Comparison of ENCODE assay signal across 30 mouse cellular contexts in genomic region chr2:65267834-65268233, GRCm38 (mm10). TPM values are rescaled to one million over a fixed set of nuclear protein-coding genes. Genes with fewer than 3 reads are reported as not detected.
DNase-seq lines count a peak whose midpoint lies in the region; ATAC-seq and TF ChIP-seq lines count a peak whose summit lies in the region.
"Had no signal": no experiment of that assay in that cellular context is flagged by ENCODE, and none has a peak within 500 bp of the region (broad histone marks: within the 10 kb centered on the region; RNA-seq: fewer than 3 reads in every experiment).

No protein-coding gene starts in this region.

- H3K9ac ChIP-seq in embryonic facial prominence, embryonic 15.5 days: no peak overlapping the region
- no peak overlapping the region for H3K9ac ChIP-seq in forebrain, embryonic 16.5 days (replicated peaks; ENCODE audit: low read depth, low read length)
- H3K9ac ChIP-seq in hindbrain, embryonic 14.5 days: no peak overlapping the region
- H3K9ac ChIP-seq: hindbrain, embryonic 12.5 days; liver, embryonic 12.5 days; liver, postnatal 0 days; midbrain, embryonic 12.5 days; neural tube, embryonic 12.5 days; stomach, embryonic 15.5 days had no signal

- H3K9me3 ChIP-seq in embryonic facial prominence, embryonic 15.5 days (replicated peaks): no peaks in the 10 kb centered on the region
- no peaks in the 10 kb centered on the region for H3K9me3 ChIP-seq in forebrain, embryonic 16.5 days (ENCODE audit: control insufficient read depth, low read length)
- no peaks in the 10 kb centered on the region for H3K9me3 ChIP-seq in hindbrain, embryonic 14.5 days (ENCODE audit: control insufficient read depth, low read length)
- H3K9me3 ChIP-seq: hindbrain, embryonic 12.5 days; liver, embryonic 12.5 days; megakaryocyte, embryonic 14.5 days; midbrain, embryonic 12.5 days; neural tube, embryonic 12.5 days; stomach, embryonic 15.5 days had no signal

- no peak for TF ChIP-seq CTCF in layer of hippocampus, adult 2 months (conservative IDR thresholded peaks at IDR 0.05)

- 35% methylated on average over 4 of the region's 4 CpGs for WGBS in embryonic facial prominence, embryonic 15.5 days
- WGBS in forebrain, embryonic 16.5 days: 10% methylated on average over 4 of the region's 4 CpGs
- 74% methylated on average over 4 of the region's 4 CpGs for WGBS in hindbrain, embryonic 14.5 days

- no peak overlapping the region for H3K4me3 ChIP-seq in layer of hippocampus, adult 2 months
- H3K4me3 ChIP-seq in embryonic facial prominence, embryonic 15.5 days (replicated peaks): no peak overlapping the region
- no peak overlapping the region for H3K4me3 ChIP-seq in forebrain, embryonic 16.5 days (replicated peaks; ENCODE audit: low read length)
- no peak overlapping the region for H3K4me3 ChIP-seq in hindbrain, embryonic 14.5 days (replicated peaks; ENCODE audit: low read length)
- H3K4me3 ChIP-seq: hindbrain, embryonic 12.5 days; left cerebral cortex, adult 2 months; liver, embryonic 12.5 days; megakaryocyte, embryonic 14.5 days; midbrain, embryonic 12.5 days; myocyte; neural tube, embryonic 12.5 days; stomach, embryonic 15.5 days had no signal

- H3K27ac ChIP-seq in layer of hippocampus, adult 2 months: peak overlapping the region; percentile 25; the same call in 1 of the 2 replicates
- H3K27ac ChIP-seq in embryonic facial prominence, embryonic 15.5 days (replicated peaks): 0 out of 2 replicates have a peak overlapping the region, but pooled peaks have one; percentile 9
- no peak overlapping the region for H3K27ac ChIP-seq in forebrain, embryonic 16.5 days (ENCODE audit: low read length)
- no peak overlapping the region for H3K27ac ChIP-seq in hindbrain, embryonic 14.5 days
- H3K27ac ChIP-seq: hindbrain, embryonic 12.5 days; left cerebral cortex, adult 2 months; liver, embryonic 12.5 days; midbrain, embryonic 12.5 days; neural tube, embryonic 12.5 days; stomach, embryonic 15.5 days had no signal

- no peaks in the 10 kb centered on the region for H3K36me3 ChIP-seq in embryonic facial prominence, embryonic 15.5 days
- no peaks in the 10 kb centered on the region for H3K36me3 ChIP-seq in forebrain, embryonic 16.5 days (ENCODE audit: control insufficient read depth, insufficient read depth)
- no peaks in the 10 kb centered on the region for H3K36me3 ChIP-seq in hindbrain, embryonic 14.5 days (replicated peaks; ENCODE audit: control insufficient read depth, insufficient read depth)
- H3K36me3 ChIP-seq: hindbrain, embryonic 12.5 days; liver, embryonic 12.5 days; midbrain, embryonic 12.5 days; neural tube, embryonic 12.5 days; stomach, embryonic 15.5 days had no signal

- no peaks in the 10 kb centered on the region for H3K4me1 ChIP-seq in embryonic facial prominence, embryonic 15.5 days
- no peaks in the 10 kb centered on the region for H3K4me1 ChIP-seq in forebrain, embryonic 16.5 days (replicated peaks; ENCODE audit: control insufficient read depth, insufficient read depth, low read length)
- H3K4me1 ChIP-seq in hindbrain, embryonic 14.5 days (replicated peaks; ENCODE audit: control insufficient read depth, insufficient read depth, low read length): no peaks in the 10 kb centered on the region
- H3K4me1 ChIP-seq: hindbrain, embryonic 12.5 days; liver, embryonic 12.5 days; megakaryocyte, embryonic 14.5 days; midbrain, embryonic 12.5 days; neural tube, embryonic 12.5 days; stomach, embryonic 15.5 days had no signal

- H3K4me2 ChIP-seq in embryonic facial prominence, embryonic 15.5 days (replicated peaks): no peak overlapping the region
- no peak overlapping the region for H3K4me2 ChIP-seq in forebrain, embryonic 16.5 days (ENCODE audit: low read length)
- H3K4me2 ChIP-seq in hindbrain, embryonic 14.5 days (replicated peaks): no peak overlapping the region
- H3K4me2 ChIP-seq: heart, embryonic 11.5 days; hindbrain, embryonic 12.5 days; liver, embryonic 12.5 days; midbrain, embryonic 12.5 days; neural tube, embryonic 12.5 days; stomach, embryonic 15.5 days had no signal

- no peaks in the 10 kb centered on the region for H3K27me3 ChIP-seq in embryonic facial prominence, embryonic 15.5 days
- no peaks in the 10 kb centered on the region for H3K27me3 ChIP-seq in forebrain, embryonic 16.5 days (replicated peaks; ENCODE audit: control insufficient read depth, insufficient read depth, low read length)
- H3K27me3 ChIP-seq in hindbrain, embryonic 14.5 days (ENCODE audit: control insufficient read depth, insufficient read depth, low read length): no peaks in the 10 kb centered on the region
- H3K27me3 ChIP-seq: CH12.LX; hindbrain, embryonic 12.5 days; liver, embryonic 12.5 days; megakaryocyte, embryonic 14.5 days; midbrain, embryonic 12.5 days; neural tube, embryonic 12.5 days; stomach, embryonic 15.5 days had no signal

- peak; percentile 23 for DNase-seq in embryo, embryonic 10 days (ENCODE audit: low spot score)
- DNase-seq in embryo, embryonic 11 days: no peak
- DNase-seq in layer of hippocampus, adult 2 months (ENCODE audit: low spot score in 2 of 2): no peak
- DNase-seq in layer of hippocampus, adult 18-20 months (ENCODE audit: low spot score in 2 of 2): no peak
- DNase-seq in hindbrain, embryonic 14.5 days (ENCODE audit: low spot score): no peak
- no peak for DNase-seq in thymus, postnatal 0 days (ENCODE audit: low spot score)
- DNase-seq: adrenal gland, adult 8-10 months; cerebellum, adult 8-10 months; cerebellum, postnatal 25 days; gastrocnemius, postnatal 25 days; heart, adult 18-20 months; heart, postnatal 36 days; kidney, adult 8-10 months; kidney, postnatal 14 days; liver, postnatal 0 days; lung, postnatal 4 days; right cerebral cortex, postnatal 14 days had no signal

- ATAC-seq in embryonic facial prominence, embryonic 15.5 days (ENCODE audit: insufficient number of reproducible peaks, low FRiP score, low TSS enrichment, low read depth): no peak
- peak; percentile 26; the same call in 1 of the 2 replicates for ATAC-seq in forebrain, embryonic 16.5 days
- ATAC-seq in hindbrain, embryonic 14.5 days (ENCODE audit: low FRiP score): no peak
- ATAC-seq: intestine, embryonic 16.5 days; liver, embryonic 12.5 days; liver, postnatal 0 days had no signal

RNA-seq across cellular contexts. Expression of gene Cobll1, which starts 28.6 kb away (rescaled TPM):
- total RNA-seq in layer of hippocampus, adult 2 months (2021): 1 to 10 TPM; 6.8 to 8.5 TPM
- 1 to 10 TPM; 7.3 to 7.5 TPM for total RNA-seq in layer of hippocampus, adult 18-20 months (2021)
- 4.1 and 4.7 TPM in 2 replicates for polyA plus RNA-seq in embryonic facial prominence, embryonic 15.5 days (2015; fragmentation: Nextera tagmentation; extraction: Ambion mirVana)
- polyA plus RNA-seq in forebrain, embryonic 16.5 days (2015; fragmentation: Nextera tagmentation; extraction: Ambion mirVana): 3.3 and 3.8 TPM in 2 replicates
- polyA plus RNA-seq in hindbrain, embryonic 14.5 days (2014; fragmentation: Nextera tagmentation; extraction: Ambion mirVana): 4.3 and 4.5 TPM in 2 replicates
- polyA plus RNA-seq in thymus, postnatal 0 days (2015; fragmentation: Nextera tagmentation; extraction: Ambion mirVana): 3.9 and 4.5 TPM in 2 replicates

Comparison
In these comparisons a context has a peak if more than half of its experiments do, and no peak if none do; other contexts are left out.
1. H3K27ac ChIP-seq: peak in layer of hippocampus, adult 2 months (single experiment) and embryonic facial prominence, embryonic 15.5 days (single experiment); none in forebrain, embryonic 16.5 days (single experiment) and hindbrain, embryonic 14.5 days (single experiment).